Mouse (Mus musculus) liver, embryonic 14 days (tissue): ENCODE results near the gene 2300002M23Rik. TPM values are rescaled to one million over a fixed set of nuclear protein-coding genes. Genes with fewer than 3 reads are reported as not detected.

Experiments used
- polyA plus RNA-seq: library from polyadenylated mRNA; depleted of rRNA; stranded (reverse); fragments of >200 nt; gene quantifications from 2 replicates; pipeline ENCODE4 v1.2.3, GENCODE M21; 2012; rRNA removed

2300002M23Rik gene
- not detected in 2 replicates for polyA plus RNA-seq

GRCm38 (mm10) chr17:35567150-35567549, at the start of gene 2300002M23Rik:
TSS of gene 2300002M23Rik (plus strand) at chr17:35567450.

GRCm38 (mm10) chr17:35532901-35533300, 34.3 kb upstream of the 2300002M23Rik start, which contains the start of gene Psors1c2:
TSS of gene Psors1c2 (plus strand) at chr17:35533201.

GRCm38 (mm10) chr17:35551881-35552414, 15.3 kb upstream of the 2300002M23Rik start, which contains the start of gene Cdsn:
TSS of gene Cdsn (plus strand) at chr17:35552128.

GRCm38 (mm10) chr17:35601249-35601648, 34.0 kb downstream of the 2300002M23Rik start, which contains the start of gene Sfta2:
TSS of gene Sfta2 (plus strand) at chr17:35601549.

Other genes starting within 250 kb of the 2300002M23Rik start
- 0.50 and 0.63 TPM in 2 replicates for gene H2-Q1, start 247.0 kb upstream of the 2300002M23Rik start, polyA plus RNA-seq
- 0.53 and 0.67 TPM in 2 replicates for gene H2-Q2, start 225.2 kb upstream of the 2300002M23Rik start, polyA plus RNA-seq
- gene H2-Q4, start 187.8 kb upstream of the 2300002M23Rik start, polyA plus RNA-seq: 6.6 and 6.8 TPM in 2 replicates
- 10.0 and 11.4 TPM in 2 replicates for gene H2-Q6, start 142.6 kb upstream of the 2300002M23Rik start, polyA plus RNA-seq
- 20.5 and 21.9 TPM in 2 replicates for gene H2-Q7, start 128.3 kb upstream of the 2300002M23Rik start, polyA plus RNA-seq
- 112 and 136 TPM in 2 replicates for gene H2-Q10, start 97.4 kb upstream of the 2300002M23Rik start, polyA plus RNA-seq
- not detected in 2 replicates for gene Pou5f1, start 61.4 kb upstream of the 2300002M23Rik start, polyA plus RNA-seq
- gene Tcf19, start 50.6 kb upstream of the 2300002M23Rik start, polyA plus RNA-seq: 27.3 and 35.3 TPM in 2 replicates
- gene Cchcr1, start 50.4 kb upstream of the 2300002M23Rik start, polyA plus RNA-seq: 9.6 and 9.9 TPM in 2 replicates
- gene Psors1c2, start 34.2 kb upstream of the 2300002M23Rik start, polyA plus RNA-seq: 0.03 and 0.12 TPM in 2 replicates
- 0.02 TPM in 1 of 2 replicates, not detected in the other for gene Cdsn, start 15.3 kb upstream of the 2300002M23Rik start, polyA plus RNA-seq
- not detected in 2 replicates for gene Sfta2, start 34.1 kb downstream of the 2300002M23Rik start, polyA plus RNA-seq
- gene Gm9573, start 59.2 kb downstream of the 2300002M23Rik start, polyA plus RNA-seq: not detected in 2 replicates
- gene Mucl3, start 76.2 kb downstream of the 2300002M23Rik start, polyA plus RNA-seq: 0.02 TPM in 1 of 2 replicates, not detected in the other
- gene Vars2, start 100.1 kb downstream of the 2300002M23Rik start, polyA plus RNA-seq: 7.1 and 7.8 TPM in 2 replicates
- 15.6 and 17.6 TPM in 2 replicates for gene Gtf2h4, start 106.3 kb downstream of the 2300002M23Rik start, polyA plus RNA-seq
- gene Ddr1, start 137.2 kb downstream of the 2300002M23Rik start, polyA plus RNA-seq: 0.91 and 1.4 TPM in 2 replicates